Mouse (Mus musculus) yolk sac, embryonic 10.5 days (tissue): ENCODE measurements at regions not wholly inside any gene's neighbourhood (a gene's known extent, or its start where the extent isn't known, plus 50 kb on each side); places are given as distances from the start of the nearest gene placed in this dataset.

Source experiments
- DNase-seq: peaks from one replicate; pipeline ENCODE4 v3.0.0-alpha.2; 2017; ENCODE audit warnings: low spot score

GRCm38 (mm10) chr11:48133335-48133734 lies 144.6 kb upstream of the Sgcd start:
- no peak for DNase-seq

DNA sequence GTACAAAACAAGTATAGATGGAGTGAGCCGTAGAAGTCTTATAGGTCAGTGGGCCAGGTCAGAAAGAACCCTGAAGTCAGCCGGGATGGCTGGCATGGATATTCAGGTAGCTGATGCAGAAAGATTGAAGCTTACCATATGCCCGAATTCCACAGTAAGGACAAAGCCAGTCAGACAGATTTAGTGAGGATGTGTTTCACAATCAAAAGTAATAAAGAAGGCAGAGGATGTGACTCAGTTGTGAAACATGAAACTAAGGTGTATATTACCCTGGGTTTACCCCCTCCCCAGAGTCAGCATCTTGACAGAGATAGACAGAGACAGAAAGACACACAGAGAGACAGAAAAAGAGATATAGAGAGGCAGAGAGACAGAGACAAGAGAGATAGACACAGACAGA lies 109.3 kb upstream of the Sgcd start:
- no peak for DNase-seq

GRCm38 (mm10) chr11:48097455-48097854 lies 108.7 kb upstream of the Sgcd start:
- no peak for DNase-seq

GRCm38 (mm10) chr11:48067072-48067471 lies 78.3 kb upstream of the Sgcd start:
- no peak for DNase-seq

- DNase-seq = no peak
Measured at GRCm38 (mm10) chr11:48063719-48064118, 75.0 kb upstream of the Sgcd start.

- no peak for DNase-seq
Measured at GRCm38 (mm10) chr11:48061501-48061900, 72.7 kb upstream of the Sgcd start.

DNA sequence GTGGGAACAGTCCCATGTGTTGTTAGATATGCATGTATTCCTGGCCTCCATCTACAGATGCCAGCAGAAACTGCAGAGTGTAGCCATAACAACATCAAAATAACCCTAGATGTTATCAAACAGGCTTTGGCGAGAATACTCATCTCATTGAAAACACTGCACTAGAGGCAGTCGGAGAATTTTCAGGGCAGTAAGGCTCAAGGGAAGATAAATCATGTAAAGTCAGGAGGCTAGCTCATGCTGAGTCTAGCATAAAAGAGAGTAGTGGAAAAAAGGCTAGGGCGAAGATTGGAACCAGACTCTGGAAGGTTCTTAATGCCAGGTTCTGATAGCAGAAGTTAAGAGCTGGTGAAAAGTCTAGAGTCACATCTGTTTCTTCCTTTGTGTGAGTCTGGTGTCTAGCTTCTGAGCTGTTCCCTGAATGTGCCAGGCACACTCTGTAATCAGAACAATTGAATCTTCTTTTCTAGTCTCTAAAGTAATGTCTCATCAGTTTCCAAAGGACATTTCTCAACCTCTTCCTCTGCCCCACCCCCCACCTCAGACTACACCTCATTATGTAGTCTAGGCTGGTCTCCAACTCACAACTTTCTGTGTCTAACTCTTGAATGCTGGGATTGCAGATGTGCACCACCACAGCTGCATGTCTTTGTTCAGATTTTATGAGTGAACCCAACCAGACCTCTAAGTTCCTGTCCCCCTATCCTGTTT lies 62.5 kb upstream of the Sgcd start:
- DNase-seq = no peak

- no peak for DNase-seq
Measured at GRCm38 (mm10) chr11:48048311-48048710, 59.5 kb upstream of the Sgcd start.
